Mouse (Mus musculus): ENCODE results near the gene Rnf186.

The Rnf186 gene

DNA sequence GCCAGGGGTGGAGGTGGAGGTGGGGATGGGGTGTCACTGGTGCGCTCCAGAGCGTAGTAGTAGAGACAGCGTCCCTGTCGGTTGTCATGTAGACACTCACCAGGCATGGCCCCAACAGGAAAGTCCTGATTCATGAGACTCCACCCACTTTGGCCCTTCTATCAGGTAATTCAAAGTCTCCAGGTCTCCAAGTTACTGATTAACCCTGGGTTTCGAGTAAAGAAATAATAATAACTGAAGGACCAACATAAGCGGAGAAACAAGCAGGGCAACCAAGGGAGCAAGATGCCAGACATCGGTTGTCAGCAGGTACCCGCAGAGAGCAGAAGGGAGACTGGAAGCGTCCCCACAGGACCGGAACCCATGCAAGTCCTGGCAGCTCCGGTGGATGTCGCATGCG is at the start of gene Rnf186:
Rnf186 (plus strand) TSS at position 247 of the 400 bp plus-strand sequence.
- no peak for DNase-seq (ENCODE audit: low spot score)

DNA sequence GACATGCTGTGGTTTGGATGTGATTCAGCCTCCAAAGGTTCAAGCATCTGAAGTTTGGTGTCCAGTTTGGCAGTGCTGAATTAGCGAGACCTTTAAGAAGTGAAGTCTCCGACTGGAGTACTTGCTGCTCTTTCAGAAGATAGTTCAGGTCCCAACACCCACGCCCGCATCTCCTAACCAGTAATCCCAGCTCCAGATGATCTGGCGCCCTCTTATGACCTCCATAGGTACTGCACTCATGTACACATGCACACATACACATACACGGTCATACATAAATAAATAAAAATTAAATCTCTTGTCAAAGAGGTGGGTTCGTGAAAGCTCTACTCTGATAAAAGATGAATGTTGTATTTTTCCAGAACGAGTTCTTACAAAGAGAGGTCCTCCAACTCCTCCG is 49.6 kb upstream of the Rnf186 start:
- no peak for DNase-seq (ENCODE audit: low spot score)

DNA sequence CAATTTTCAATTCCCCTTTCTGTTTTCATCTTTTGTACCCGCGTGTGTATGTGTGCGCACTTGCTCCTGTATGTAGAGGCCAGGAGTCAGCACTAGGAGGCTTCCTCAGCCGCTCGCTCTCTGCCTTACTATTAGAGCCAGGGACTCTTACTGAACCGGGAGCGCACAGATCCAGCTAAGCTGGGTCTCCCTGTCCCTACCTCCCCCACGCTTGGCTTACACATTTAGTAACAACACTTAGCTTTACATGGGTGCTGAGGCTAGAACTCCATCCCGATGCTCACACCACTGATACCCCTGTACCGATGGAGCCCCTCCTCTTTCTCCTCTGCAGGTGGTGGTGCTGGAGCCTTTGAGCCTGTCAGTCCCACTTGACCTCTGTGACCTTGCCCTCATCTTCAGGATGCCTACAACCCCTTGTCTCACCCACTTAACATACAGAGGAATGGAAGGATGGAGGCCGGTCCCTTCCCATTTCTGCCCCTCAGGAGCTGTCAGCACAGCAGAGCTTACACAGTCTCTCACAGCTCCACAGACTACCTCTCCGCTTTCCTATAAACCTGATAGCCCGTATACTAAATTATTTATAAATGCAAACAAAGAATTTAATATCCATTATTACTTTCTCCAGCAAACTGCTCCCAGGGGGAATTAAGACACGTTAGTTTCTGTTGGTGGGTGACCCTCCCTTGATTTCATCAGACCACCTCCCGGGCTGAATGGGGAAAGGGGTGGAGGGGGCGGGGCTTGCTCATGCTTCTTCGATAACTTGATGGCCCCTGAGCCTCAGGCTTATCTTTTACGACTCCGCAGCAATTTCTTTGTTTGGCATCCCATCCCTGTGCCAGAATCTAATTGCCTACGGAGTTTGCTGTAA is 45.4 kb upstream of the Rnf186 start:
- no peak for DNase-seq (ENCODE audit: low spot score)

DNA sequence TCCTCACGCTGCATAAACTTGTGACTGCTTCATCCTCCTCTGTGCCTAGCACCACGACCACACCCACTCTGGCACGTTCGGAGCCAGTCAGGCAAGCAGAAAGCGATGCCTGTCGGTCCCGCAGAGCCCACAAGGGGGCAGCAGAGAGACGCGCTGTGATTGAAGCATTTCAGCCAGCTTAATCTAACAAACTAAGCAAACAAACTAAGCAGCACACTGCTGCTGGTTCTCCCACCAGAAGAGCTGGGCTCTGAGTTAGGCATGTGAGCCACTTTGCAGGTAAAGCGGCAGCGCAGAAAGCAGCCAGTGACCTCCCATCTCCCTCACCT is 44.8 kb upstream of the Rnf186 start:
- DNase-seq (ENCODE audit: low spot score), result peak; percentile 84

DNA sequence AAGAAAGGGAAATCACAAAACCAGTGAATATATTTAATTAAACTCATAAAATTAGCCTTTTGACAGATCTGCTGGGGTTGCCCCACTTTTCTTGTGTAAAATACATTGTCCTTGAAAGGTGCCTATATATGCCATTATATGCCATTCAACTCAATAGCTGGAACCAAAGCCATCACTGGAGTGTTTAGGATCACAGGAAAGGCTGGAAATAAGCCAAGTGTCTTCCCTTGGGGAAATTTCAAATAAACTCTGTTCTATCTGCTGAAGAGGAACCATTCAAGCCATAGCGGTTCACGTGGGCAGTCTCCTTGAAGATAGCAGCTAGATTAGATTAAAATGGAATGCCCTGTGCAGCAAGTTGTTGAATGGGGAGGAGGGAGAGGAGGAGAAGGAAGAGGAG is 41.4 kb upstream of the Rnf186 start:
- DNase-seq (ENCODE audit: low spot score), result no peak

DNA sequence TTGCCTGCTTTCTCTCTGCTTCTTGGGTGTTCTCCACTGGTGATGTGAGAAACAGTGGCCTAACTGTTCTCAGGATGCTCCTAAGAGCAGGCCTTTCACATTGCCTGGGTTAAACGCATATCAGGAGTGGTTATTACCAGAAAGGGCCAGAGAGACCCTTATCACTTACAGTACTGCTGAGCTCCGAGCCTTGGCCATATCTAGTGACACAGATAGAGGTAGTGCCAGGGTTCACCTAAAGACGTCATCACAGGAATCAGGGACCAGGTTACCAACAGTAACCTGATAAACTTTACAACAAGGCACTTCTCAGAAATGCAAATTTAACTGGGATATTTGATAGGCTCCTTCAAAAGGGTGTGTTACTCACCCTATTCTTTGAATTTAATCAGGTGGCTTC is 33.0 kb upstream of the Rnf186 start:
- no peak for DNase-seq (ENCODE audit: low spot score)

DNA sequence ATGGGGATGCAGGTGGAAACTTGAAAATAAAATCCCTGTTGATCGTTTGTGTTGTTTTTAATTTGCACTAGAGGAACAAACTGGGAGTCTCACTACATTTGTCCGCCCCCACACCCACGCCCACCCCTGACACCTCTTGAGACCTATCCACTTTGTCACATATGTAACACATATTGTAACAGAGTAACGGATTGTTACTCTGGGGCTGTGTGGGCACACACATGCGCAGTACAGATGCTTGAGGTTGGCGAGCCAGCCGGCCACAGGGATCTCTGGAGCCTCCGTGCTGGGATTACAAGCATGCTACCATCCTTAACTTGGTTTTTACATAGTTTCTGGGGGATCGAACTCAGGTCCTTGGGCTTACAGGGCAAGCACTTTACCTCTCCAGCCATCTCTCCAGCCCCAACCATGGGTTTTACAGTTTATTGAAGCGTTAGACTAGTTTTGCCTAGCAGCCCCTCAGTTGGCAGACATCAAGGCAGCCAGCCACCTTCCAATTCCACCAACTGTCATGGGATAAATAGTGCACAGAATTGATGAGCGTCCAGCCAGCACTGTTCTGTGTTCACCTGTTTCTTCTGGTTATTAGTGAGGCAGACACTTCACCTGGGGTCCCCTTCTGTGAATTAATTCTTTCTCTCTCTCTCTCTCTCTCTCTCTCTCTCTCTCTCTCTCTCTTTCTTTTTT is 32.3 kb upstream of the Rnf186 start:
- DNase-seq (ENCODE audit: low spot score), result peak; percentile 71

DNA sequence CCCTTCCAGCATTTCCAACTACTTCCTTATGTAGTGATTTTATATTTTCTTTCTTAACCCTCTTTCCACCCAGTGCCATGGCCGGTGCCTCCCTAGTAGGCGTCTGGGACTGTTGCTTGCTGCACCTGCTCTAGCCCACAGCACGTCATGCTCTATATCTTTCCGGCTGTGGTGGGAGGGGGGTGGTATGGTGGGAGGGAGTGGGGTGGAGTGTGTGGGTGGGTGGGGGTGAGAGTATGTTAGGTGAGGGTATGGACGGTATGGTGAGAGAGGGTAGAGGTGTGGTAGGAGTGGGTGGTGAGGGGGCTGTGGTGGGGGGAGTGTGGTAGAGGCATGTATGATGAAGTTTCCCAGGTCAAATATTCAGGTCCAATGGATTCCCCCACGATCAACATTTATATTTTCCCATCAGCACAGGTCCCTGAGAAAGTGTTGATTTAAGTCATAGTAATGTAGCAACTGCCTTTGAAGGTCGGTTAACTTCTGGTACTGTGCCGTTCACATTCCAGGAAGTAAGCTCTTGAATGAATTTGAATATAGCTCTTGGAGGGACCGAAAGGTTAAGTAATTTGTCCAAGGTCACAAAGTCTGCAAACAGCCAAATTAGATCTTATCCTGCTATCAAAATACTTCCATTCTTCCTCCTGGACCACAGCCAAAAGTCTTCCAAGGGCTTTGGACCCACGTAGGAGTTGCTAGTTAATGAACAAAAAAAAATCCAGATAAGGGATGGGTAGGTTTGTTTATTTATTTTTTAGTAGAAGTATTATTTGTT is 28.2 kb upstream of the Rnf186 start:
- DNase-seq (ENCODE audit: low spot score), result no peak

DNA sequence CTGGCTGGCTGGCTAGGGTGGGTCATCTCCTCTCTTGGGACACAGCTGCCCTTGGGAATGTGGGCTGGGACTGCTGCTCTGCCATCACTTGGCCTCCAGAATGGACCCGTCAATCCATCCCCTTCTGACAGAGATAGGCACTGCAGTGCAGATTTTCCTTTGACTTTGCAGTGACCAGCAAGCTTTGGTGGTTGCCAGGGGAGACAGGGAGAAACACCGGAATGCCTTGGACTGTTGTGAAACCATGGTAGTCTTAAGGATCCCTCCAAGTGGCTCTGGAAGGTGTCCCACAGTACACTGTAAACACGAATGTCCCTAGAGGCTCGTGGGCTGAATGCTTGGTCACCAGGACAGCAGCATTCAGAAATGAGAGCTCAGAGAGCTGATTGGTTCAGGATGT is 27.4 kb upstream of the Rnf186 start:
- DNase-seq (ENCODE audit: low spot score), result no peak

DNA sequence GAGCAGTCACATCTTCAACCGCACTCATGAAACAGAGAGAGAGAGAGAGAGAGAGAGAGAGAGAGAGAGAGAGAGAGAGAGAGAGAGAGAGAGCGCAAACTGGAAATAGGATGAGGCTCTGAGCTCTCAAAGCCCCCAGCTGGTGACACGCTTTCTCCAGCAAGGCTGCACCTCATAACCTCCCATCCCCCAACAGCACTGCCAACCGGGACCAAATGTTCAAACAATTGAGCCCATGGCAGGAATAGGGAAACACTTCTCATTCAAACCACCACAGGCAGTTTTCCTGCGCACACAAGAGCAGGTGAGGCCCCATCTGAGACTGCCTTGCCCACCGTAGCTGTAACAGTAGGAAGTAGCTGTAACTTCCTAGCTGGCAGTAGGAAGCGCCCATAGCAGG is 25.5 kb upstream of the Rnf186 start:
- no peak for DNase-seq (ENCODE audit: low spot score)

DNA sequence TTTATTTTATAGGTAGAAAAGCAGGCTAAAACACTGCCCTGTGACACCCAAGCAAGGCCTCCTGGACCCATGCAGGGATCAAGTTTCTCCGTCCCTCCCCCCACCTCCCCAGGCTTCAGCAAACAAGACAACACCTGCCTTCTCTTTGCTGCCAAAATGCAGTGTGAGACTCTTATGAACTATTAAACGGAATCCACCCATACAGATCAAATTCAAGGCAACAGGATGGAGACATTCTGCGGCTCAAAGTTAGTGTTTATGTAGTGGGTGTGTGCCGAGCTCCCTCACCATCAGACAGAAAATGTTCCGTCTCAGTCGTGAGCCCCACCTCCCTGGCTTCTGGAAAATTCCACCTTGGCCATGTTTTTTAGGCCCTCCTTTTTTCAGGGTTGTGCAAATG is 24.9 kb upstream of the Rnf186 start:
- DNase-seq (ENCODE audit: low spot score), result no peak

DNA sequence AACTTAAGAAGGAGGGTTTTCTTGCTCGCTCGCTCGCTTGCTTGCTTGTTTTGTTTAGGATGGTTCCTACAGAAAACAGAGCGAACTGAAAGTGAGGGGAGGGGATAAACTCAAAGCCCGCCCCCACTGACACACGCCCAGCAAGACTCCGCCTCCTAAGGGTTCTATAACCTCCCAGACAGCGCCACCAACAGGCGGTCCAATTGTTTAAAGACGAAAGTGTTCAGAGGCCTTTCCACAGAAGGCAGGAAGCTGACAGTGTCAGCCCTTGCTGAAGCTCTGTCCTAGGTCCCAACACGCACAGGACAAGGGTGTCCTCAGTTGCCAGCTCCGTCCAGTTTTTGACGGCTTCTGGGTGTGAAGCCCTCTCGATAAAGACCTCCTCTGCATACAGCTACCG is 23.2 kb upstream of the Rnf186 start:
- DNase-seq (ENCODE audit: low spot score), result peak; percentile 66

DNA sequence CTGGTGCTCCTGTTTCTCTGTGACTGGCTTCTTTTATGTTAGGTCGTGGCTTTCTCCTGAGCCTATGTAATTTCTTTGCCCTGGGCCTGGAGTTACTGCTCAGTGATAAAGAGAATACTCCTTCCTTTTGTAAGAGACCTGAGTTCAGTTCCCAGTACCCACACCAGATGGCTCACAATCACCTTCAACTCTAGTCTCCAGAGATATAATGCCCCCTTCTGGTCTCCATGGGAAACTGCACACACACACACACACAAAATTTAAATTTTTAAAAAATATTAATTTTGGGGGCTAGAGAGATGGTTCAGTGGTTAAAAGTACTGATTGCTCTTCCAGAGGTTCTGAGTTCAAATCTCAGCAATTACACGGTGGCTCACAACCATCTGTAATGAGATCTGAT is 18.7 kb upstream of the Rnf186 start:
- DNase-seq (ENCODE audit: low spot score), result no peak

DNA sequence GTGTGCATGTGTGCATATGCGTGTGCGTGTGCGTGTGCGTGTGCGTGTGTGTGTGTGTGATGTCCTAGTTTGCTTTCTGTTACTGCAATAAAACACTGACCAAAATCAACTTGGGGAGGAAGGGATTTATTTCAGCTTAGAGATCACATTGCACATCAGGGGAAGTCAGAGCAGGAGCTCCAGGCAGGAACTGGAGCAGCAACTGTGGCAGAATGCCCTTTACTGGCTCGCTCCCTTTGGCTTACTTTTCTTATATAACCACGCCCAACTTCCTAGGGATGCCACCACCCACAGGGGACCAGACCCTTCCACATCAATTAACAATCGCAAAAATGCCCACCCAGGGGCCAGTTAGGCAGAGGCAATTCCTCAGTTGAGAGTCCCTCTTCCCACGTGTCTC is 8.3 kb upstream of the Rnf186 start:
- DNase-seq (ENCODE audit: low spot score), result no peak

DNA sequence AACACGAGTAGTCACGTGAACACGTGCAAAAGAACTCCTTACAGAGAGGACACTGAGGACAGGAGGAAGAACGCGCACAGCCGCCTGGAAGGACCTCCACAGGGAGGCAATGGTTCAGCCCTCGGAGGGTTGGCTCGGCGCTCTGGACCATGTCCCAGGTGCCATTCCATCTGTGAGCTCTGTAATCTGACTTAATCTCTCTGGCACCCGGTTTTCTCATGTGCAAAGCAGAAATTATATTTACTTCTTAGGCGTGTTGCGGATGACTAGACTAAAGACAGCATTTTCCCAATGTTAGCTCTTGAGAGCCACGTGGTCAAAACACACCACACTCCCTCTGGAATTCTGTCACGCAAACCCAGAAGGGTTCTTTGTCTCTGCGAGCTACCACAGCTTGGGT is 7.8 kb upstream of the Rnf186 start:
- DNase-seq (ENCODE audit: low spot score), result no peak

DNA sequence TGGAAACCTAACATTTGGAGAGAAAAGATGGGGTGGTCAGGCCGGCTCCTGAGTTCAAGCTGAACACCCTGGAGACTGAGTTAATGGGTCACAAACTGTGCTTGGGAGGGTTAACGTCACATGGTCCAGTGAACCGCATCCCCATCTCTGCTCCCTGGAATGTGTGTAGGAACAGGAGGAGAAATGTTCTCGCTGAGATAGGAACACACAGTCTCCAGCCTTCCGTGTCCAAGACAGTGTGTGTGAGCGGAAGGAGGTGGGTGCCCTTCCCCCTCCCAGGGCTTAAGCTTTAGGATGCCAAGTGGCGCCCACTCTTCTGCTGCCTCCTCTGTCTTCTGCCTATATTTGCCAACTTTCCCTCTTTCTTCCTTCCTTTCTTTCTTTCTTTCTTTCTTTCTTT is 7.0 kb upstream of the Rnf186 start:
- DNase-seq (ENCODE audit: low spot score), result no peak

DNA sequence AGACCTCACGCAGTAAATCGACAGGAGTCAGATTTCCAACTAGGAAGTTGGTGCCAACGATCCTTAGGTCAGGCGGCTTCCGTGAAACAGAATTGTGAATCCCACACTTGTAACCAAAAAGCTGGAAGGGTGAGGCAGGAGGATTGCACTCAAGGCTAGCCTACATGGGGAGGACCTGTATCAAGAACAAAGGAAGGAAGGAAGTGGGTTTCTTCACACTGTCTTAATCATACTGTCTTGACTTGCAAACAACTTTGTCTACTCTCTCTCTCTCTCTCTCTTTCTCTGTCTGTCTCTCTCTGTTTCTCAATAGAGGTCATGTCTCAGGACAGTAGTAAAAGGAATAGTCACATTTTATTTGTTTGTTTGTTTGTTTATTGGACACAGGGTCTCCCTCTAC is 4.2 kb upstream of the Rnf186 start:
- no peak for DNase-seq (ENCODE audit: low spot score)

DNA sequence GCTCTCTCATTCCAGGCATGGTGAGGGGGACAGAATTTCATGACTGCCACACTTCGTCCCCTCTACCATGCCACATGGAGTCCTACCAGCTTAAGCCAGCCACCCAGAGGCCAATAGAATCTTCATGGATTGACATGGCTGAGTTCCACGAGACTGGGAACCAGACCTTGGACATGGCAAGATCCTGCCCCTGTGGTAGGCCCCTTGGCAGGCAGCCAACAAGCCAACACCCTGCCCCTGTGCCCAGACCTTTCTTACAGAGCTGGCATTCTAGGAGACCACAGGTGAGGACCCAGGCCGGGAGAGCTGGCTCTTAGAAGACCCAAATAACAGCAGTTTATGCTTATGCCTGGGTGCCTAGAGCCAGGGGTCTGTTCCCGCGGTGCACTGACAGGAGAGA is 1.0 kb upstream of the Rnf186 start:
- DNase-seq (ENCODE audit: low spot score), result no peak

DNA sequence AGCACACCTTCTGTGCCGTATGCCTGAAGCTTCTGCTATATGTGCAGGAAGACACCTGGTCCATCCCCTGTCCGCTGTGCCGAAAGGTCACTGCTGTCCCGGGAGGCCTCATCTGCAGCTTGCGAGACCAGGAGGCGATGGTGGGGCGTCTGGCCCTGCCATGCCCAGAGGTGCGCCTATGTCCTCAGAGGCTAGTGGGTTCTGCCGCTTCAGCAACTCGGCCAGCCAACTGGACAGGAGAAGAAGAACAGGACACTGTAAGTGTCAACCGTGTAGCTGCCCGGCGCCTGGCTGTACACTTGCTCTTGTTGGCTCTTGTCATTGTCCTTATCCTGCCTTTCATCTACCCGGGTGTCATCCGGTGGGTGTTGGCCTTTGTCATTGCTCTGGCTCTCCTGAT is 573 bp downstream of the Rnf186 start:
- no peak for DNase-seq (ENCODE audit: low spot score)

DNA sequence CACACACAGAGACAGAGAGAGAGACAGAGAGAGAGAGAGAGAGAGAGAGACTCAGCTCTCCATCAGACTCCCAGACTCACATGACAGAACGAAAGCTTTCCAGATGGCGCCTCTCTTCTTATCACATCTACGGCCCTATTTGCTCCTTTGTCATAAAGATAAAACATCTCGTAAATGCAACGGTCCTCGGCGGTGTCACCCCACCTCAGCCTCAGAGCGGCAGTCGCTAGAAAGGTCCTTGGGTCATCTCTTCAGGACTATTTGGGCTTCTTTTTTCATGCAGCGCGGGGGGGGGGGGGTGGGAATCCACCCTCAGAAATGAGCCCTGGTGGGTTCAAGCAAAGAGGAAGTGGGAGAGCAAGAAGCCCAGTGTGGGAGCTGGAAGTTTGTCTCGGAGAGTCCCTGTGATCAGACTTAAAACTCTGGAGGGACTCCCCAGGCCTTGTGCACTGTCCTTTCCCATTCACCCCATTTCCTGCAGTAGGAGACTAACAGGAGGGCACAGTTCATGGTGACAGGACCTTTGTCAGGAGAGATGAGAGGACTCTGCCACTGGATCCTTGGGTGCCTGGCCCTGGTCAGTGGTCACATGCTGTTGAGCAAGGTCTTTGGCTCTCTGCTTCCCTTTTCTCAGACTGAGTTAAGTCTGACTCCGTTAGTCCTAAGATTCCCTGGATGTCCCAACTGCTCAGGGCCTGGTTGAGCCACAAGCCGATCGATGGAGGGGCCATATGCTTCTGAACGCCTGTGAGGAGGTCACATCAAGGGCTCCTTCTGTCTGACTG is 2.1 kb downstream of the Rnf186 start:
- no peak for DNase-seq (ENCODE audit: low spot score)

DNA sequence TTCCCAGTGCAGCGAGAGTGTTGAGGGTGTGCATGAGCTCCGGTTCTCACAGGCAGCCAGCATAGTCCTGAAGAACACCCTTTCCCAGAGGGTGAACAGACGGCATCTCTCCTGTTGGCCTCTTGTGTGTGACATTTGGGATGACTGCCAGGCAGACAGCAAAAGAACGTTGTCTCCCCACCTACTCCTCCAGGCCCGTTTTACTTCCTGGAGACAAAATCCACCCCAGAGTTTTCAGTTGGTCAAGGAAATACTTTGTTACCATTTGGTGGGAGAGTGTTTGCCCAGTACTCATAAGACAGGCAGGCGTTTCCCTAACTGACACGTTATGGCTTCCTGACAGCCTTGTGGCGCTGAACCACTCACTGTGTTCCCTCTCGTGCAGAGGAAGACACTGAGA is 2.8 kb downstream of the Rnf186 start:
- peak; percentile 72 for DNase-seq (ENCODE audit: low spot score)

DNA sequence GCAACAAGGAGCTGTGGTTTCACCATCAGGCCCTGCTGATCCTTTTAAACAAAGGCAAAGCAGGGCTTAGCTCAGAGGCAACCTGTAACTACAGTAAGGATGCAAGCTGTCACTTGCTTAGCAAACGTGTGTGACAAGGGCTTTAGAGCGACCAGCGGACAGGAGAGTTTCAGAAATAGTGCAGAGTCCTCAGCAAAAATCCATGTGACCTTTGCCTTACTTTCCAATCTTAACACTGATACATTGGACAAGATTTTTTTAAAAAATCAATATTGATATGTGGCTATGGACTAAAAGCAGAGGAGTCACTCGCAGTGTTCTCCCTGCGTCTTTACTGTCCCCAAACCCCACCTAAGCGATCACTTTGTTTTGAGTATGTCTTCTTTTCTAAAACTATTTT is 4.5 kb downstream of the Rnf186 start:
- DNase-seq (ENCODE audit: low spot score), result no peak

All from testis, postnatal 14 days (tissue).